Mouse (Mus musculus) liver, embryonic 14.5 days (tissue): ENCODE results near the gene Nrxn1.

Experiments used
- CTCF ChIP-seq: IDR thresholded peaks from 2 replicates; pipeline ENCODE4 v1.5.1; 2016; ENCODE audit warnings: antibody characterized with exemption, low read depth, control low read depth
- EP300 ChIP-seq: IDR thresholded peaks from 2 replicates; pipeline ENCODE4 v1.6.1; 2016; ENCODE audit warnings: antibody characterized with exemption, low read depth

DNA sequence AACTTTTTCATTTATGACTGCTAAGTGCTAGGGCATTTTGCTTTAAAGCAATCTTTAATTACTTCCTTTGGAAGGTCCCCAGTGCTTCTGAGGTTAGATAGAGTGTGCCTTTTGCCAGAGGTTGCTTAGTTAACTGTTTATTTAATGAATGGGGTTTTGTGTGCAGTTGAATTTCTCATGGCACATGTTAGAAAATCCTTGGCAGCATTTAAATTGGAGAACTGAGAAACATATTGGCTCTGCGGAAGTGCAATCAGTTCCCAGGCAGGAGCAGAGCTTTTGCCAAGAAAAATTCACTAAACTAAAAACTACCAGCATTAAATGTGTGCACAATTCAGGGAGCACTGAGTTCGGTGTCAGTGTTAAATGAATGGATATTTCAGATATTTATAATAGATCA is 439.5 kb downstream of the Nrxn1 start:
- TF ChIP-seq CTCF (no peak), EP300 (no peak)
